Mouse (Mus musculus) forebrain, embryonic 16.5 days (tissue): ENCODE data around the gene Chd2. TPM values are rescaled to one million over a fixed set of nuclear protein-coding genes. Genes with fewer than 3 reads are reported as not detected.
A peak's percentile ranks its signal among the peaks of the same experiment; 100 is the strongest.

ENCODE experiments used
- ATAC-seq: fragments of 200-750 bp; cut with Nextera tagmentation; 2 replicates; pipeline ENCODE4 v1.8.0; 2017; ENCODE audit warnings: mild to moderate bottlenecking, moderate library complexity
- H3K27ac ChIP-seq: fragments of 300-500 bp; sonication (generic); 2 replicates; pipeline ENCODE4 v1.5.1; 2014; ENCODE audit warnings: low read length, control low read depth
- H3K27me3 ChIP-seq: fragments of 300-500 bp; sonication (generic); replicated peaks from 2 replicates; pipeline ENCODE4 v1.6.1; 2014; ENCODE audit warnings: low read length; ENCODE audit not compliant: control insufficient read depth, insufficient read depth
- H3K36me3 ChIP-seq: fragments of 300-500 bp; sonication (generic); 2 replicates; pipeline ENCODE4 v1.6.1; 2014; ENCODE audit not compliant: control insufficient read depth, insufficient read depth
- H3K4me1 ChIP-seq: fragments of 300-500 bp; sonication (generic); replicated peaks from 2 replicates; pipeline ENCODE4 v1.6.1; 2014; ENCODE audit warnings: low read length; ENCODE audit not compliant: control insufficient read depth, insufficient read depth
- H3K4me2 ChIP-seq: fragments of 300-500 bp; sonication (generic); 2 replicates; pipeline ENCODE4 v1.6.1; 2014; ENCODE audit warnings: mild to moderate bottlenecking, low read length, control low read depth
- H3K4me3 ChIP-seq: fragments of 300-500 bp; sonication (generic); replicated peaks from 2 replicates; pipeline ENCODE4 v1.5.1; 2014; ENCODE audit warnings: mild to moderate bottlenecking, low read length, control low read depth
- H3K9ac ChIP-seq: fragments of 300-500 bp; sonication (generic); replicated peaks from 2 replicates; pipeline ENCODE4 v1.6.1; 2014; ENCODE audit warnings: low read depth, low read length, control low read depth
- H3K9me3 ChIP-seq: fragments of 300-500 bp; sonication (generic); 2 replicates; pipeline ENCODE4 v1.6.1; 2016; ENCODE audit warnings: low read length; ENCODE audit not compliant: control insufficient read depth
- WGBS: fragments of 180-500 bp; shearing (Covaris S2); extraction: QIAGEN DNeasy Blood & Tissue Kit; methylation state at CpG from one replicate; pipeline ENCODE4 v1.1.7; 2014; 5-methylcytosine and 5-hydroxymethylcytosine counted together
- polyA plus RNA-seq: library from polyadenylated mRNA; unstranded; fragments of >200 nt; fragmentation: Nextera tagmentation; extraction: Ambion mirVana; gene quantifications from 2 replicates; pipeline ENCODE4 v1.2.1, GENCODE M21; 2015

Gene Chd2
- polyA plus RNA-seq, 1 experiment from 2014 or later: 60.2 TPM

DNA sequence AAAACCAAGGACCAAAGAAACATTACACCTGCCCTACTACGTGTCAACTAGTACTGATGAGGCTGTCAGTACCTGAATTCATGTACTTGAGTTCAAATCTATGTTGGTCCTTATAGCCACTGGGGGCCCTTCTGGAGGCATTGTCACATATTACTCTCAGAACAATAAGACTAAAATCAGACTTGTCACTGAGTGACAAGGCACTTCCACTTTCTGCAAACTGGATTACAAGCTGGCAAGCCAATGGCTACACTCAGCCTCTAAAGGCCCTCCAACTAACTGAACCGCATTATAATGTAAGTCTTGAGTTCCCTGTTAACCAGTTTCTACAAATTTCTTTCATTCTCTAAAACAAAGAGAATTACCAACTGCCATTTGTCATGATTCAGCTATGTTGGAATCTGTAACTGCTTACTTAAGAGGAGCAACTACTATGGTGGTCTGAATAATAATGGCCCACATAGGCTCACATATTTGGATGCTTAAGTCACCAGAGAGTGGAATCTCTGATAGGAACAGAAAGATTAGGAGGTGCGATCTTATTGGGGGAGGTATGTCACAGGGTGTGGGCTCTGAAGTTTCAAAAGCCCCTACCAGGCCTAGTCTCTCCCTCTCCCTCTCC lies 89.3 kb downstream of the Chd2 start:
- H3K9me3 ChIP-seq: no peaks in the 10 kb centered on the region
- no peak for ATAC-seq
- 80% methylated on average over 3 of the region's 3 CpGs for WGBS
- H3K36me3 ChIP-seq: peaks cover 59% of the 10 kb centered on the region
- H3K9ac ChIP-seq: no peak overlapping the region
- H3K4me3 ChIP-seq: no peak overlapping the region
- H3K4me2 ChIP-seq: no peak overlapping the region
- no peaks in the 10 kb centered on the region for H3K27me3 ChIP-seq
- no peak overlapping the region for H3K27ac ChIP-seq
- no peaks in the 10 kb centered on the region for H3K4me1 ChIP-seq

DNA sequence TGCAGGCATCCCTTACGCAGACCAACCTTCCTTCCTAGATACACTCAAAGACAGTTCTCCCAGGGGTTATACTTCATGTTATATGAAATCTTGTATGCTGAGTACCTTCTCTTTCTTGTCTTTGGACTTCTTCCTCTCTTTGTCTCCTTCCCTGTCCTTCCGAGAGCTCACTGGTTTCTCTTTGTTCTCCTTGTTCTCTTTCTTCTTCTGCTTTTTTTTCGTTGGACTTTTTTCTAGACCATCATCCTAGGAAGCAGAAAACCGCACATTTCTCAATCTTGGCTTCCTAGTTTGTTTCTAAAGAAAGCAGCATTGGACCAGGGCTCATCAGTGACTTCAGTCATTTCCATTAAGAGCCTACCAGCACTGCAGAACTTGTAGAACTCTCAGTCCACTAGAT lies 90.0 kb downstream of the Chd2 start:
- H3K4me2 ChIP-seq: no peak overlapping the region
- H3K9ac ChIP-seq: no peak overlapping the region
- H3K4me3 ChIP-seq: no peak overlapping the region
- peaks cover 64% of the 10 kb centered on the region for H3K36me3 ChIP-seq
- no peaks in the 10 kb centered on the region for H3K4me1 ChIP-seq
- 88% methylated on average over 4 of the region's 4 CpGs for WGBS
- H3K9me3 ChIP-seq: no peaks in the 10 kb centered on the region
- no peaks in the 10 kb centered on the region for H3K27me3 ChIP-seq
- ATAC-seq: no peak
- no peak overlapping the region for H3K27ac ChIP-seq

DNA sequence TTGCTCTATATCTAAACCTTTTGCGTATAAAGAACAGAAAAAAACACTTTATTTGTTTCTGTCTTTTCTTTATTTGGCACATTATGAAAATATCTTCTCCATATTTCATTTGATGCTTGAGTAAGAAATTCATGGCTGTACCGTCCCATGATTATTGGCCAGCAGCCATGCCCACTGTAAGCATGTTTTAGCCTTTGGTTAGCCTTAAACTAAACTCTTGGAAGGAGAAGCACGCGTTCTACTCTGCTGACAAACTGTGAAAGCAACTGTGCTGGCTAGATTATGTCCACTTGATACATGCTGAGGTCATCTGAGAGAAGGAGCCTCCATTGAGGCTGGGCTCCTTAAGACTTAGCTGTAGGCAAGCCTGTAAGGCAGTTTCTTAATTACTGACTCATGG lies 99.4 kb downstream of the Chd2 start:
- H3K4me3 ChIP-seq: no peak overlapping the region
- no peak overlapping the region for H3K27ac ChIP-seq
- no peaks in the 10 kb centered on the region for H3K9me3 ChIP-seq
- H3K9ac ChIP-seq: no peak overlapping the region
- H3K27me3 ChIP-seq: no peaks in the 10 kb centered on the region
- ATAC-seq: no peak
- no peak overlapping the region for H3K4me2 ChIP-seq
- H3K4me1 ChIP-seq: no peaks in the 10 kb centered on the region
- WGBS: 98% methylated on average over 4 of the region's 4 CpGs
- peaks cover 83% of the 10 kb centered on the region for H3K36me3 ChIP-seq

DNA sequence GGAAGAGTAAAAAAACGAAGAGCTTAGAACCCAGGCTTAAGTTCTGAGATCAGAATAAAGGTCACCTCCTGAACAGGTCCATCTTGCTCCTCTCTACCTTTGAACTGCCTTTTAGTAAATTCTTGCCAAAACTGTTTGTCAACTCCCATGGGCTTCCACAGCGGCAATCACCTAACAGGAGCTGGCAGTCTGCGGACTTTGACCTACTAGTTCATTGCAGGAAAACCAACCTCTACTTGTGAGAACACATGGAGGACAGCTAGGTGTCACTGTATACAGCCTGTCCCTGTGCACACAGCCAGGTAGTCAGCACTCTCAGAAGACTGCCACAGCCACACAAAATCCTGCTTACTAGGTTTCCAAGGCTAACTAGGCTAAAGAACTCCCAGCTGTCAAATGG lies 99.8 kb downstream of the Chd2 start:
- Histone ChIP-seq H3K4me1 (no peaks in the 10 kb centered on the region), H3K9ac (no peak overlapping the region), H3K27ac (no peak overlapping the region), H3K9me3 (no peaks in the 10 kb centered on the region), H3K36me3 (peaks cover 80% of the 10 kb centered on the region), H3K4me2 (no peak overlapping the region), H3K4me3 (no peak overlapping the region), H3K27me3 (no peaks in the 10 kb centered on the region)
- no peak for ATAC-seq
- WGBS: 96% methylated on average over 3 of the region's 3 CpGs

DNA sequence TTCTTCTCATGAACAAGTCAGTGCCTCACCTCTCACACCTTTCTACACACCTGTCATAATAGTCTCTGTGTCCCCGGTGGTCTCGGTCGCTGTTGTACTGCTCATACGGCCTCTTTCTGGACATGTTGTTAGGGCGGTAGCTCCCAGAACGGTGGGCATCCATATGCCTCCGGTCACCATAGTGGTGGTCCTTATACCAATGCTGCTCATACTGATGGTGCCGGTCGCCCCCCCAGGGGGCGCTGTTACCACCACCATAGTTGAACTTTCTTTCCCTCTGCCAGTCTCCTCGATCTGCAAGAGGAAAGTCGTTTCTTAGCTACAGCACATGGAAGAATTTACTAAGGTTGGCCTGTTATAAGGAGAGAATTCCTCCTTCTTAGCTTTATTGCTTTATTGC lies 105.9 kb downstream of the Chd2 start:
- Histone ChIP-seq H3K36me3 (peaks cover 44% of the 10 kb centered on the region), H3K27ac (no peak overlapping the region), H3K4me2 (no peak overlapping the region), H3K9ac (no peak overlapping the region), H3K4me3 (no peak overlapping the region), H3K9me3 (no peaks in the 10 kb centered on the region), H3K27me3 (no peaks in the 10 kb centered on the region), H3K4me1 (no peaks in the 10 kb centered on the region)
- ATAC-seq: no peak
- 73% methylated on average over 12 of the region's 12 CpGs for WGBS

GRCm38 (mm10) chr7:73434336-73434677 lies 107.3 kb downstream of the Chd2 start:
- peak; percentile 47; the same call in 1 of the 2 replicates for ATAC-seq
- no peak overlapping the region for H3K4me2 ChIP-seq
- no peaks in the 10 kb centered on the region for H3K4me1 ChIP-seq
- no peak overlapping the region for H3K27ac ChIP-seq
- no peak overlapping the region for H3K9ac ChIP-seq
- H3K36me3 ChIP-seq: peaks cover 36% of the 10 kb centered on the region
- WGBS: 86% methylated on average over 2 of the region's 2 CpGs
- no peak overlapping the region for H3K4me3 ChIP-seq
- no peaks in the 10 kb centered on the region for H3K27me3 ChIP-seq
- H3K9me3 ChIP-seq: no peaks in the 10 kb centered on the region

DNA sequence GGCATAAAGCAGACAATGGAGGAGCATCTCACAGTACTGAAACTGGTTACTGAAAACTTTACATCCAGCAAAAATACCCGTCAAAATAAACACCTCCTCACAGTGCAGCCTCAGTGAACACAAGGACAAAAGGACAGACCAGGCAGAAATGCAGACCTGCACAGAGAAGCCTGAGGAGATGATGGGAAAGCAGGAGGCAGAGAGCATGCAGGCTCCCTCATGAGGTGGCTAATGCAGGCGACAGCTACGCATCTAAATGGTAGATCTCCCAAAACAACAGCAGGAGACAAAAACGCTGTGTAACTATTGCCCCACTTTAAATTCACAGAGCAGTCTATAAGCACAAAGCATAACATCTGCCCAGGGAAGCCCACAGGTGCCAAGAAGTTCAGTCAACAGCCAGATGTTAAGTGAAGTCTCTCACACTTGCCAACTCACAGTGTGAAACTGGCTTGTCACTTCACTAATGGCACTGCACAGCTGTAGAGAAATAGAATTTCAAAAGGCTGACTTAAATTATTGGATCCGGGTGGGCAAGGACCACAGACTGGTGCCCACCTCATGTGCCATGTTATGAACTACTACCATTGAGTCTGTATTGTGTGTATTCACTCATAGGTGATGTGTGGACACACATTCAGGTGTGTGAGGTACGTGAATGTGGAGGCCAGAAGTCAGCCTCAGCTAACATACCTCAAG lies 107.8 kb downstream of the Chd2 start:
- 71% methylated on average over 6 of the region's 6 CpGs for WGBS
- H3K9me3 ChIP-seq: no peaks in the 10 kb centered on the region
- no peak overlapping the region for H3K9ac ChIP-seq
- no peaks in the 10 kb centered on the region for H3K27me3 ChIP-seq
- peaks cover 35% of the 10 kb centered on the region for H3K36me3 ChIP-seq
- H3K27ac ChIP-seq: no peak overlapping the region
- H3K4me3 ChIP-seq: no peak overlapping the region
- peak; percentile 31; the same call in 1 of the 2 replicates for ATAC-seq
- no peaks in the 10 kb centered on the region for H3K4me1 ChIP-seq
- H3K4me2 ChIP-seq: no peak overlapping the region

- Histone ChIP-seq H3K9me3 (no peaks in the 10 kb centered on the region), H3K4me3 (no peak overlapping the region), H3K27ac (no peak overlapping the region), H3K36me3 (peaks cover 21% of the 10 kb centered on the region), H3K27me3 (no peaks in the 10 kb centered on the region), H3K9ac (no peak overlapping the region), H3K4me2 (no peak overlapping the region), H3K4me1 (0 out of 2 replicates have a peak, but pooled peaks cover 6% of the 10 kb centered on the region)
- ATAC-seq: no peak
- WGBS: 91% methylated on average over 3 of the region's 3 CpGs
These were observed 113.1 kb downstream of the Chd2 start for GRCm38 (mm10) chr7:73428525-73428924.

GRCm38 (mm10) chr7:73427794-73428193 lies 113.8 kb downstream of the Chd2 start:
- Histone ChIP-seq H3K27ac (no peak overlapping the region), H3K27me3 (no peaks in the 10 kb centered on the region)
- WGBS: 98% methylated on average over 6 of the region's 6 CpGs

More at GRCm38 (mm10) chr7:73427794-73428193, 113.8 kb downstream of the Chd2 start:
- Histone ChIP-seq H3K36me3 (peaks cover 21% of the 10 kb centered on the region), H3K9me3 (no peaks in the 10 kb centered on the region), H3K4me2 (no peak overlapping the region), H3K9ac (no peak overlapping the region), H3K4me3 (no peak overlapping the region), H3K4me1 (0 out of 2 replicates have a peak, but pooled peaks cover 6% of the 10 kb centered on the region)
- no peak for ATAC-seq
